Mouse (Mus musculus) kidney, adult 11 months (tissue): ENCODE measurements at regions not wholly inside any gene's neighbourhood (a gene's known extent, or its start where the extent isn't known, plus 50 kb on each side); places are given as distances from the start of the nearest gene placed in this dataset.
A peak's percentile ranks its signal among the peaks of the same experiment; 100 is the strongest.
"Not testable (repeated sequence)": the region's sequence is repeated elsewhere in the genome, so short reads cannot be mapped to it uniquely, and the experiment has no call there.

Experiments
- DNase-seq: peaks from one replicate; pipeline ENCODE4 v3.0.0; 2022

DNA sequence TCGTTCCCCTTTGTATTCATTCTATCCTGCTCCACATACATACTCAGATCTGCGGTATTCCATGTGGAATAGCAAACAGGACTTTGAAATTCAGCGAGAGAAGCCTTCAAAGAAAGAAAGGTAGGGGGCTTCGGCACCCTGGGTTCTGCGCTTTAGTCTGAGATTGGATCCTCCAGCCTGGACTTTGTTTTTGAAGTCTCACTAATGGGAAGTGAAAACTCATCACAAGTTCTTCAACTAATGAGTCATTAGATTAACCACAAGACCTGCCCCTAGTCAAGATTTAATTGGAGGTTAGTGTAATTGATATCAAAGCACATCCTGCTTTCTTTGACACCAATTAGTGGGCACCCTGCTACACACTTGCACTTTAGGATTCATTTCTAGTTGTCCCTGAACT, 492.5 kb upstream of the Zfp960 start:
- DNase-seq: no peak

DNA sequence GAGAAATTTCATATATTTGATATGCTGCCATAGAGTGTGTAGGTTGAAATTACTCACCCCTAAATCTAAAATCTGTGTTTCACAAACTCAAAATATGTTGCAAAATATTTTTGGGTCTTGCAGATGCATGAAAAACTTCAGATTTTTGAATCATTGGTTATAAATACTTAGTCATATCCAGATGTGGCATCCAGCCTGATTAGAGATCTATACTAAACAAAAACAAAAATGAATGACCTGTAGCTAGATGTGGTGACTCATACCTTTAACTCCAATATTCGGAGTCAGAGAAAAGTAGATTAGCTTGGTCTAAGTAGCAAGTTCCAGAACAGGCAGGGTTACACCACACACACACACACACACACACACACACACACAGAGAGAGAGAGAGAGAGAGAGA, 475.1 kb upstream of the Zfp960 start:
- DNase-seq: no peak

- DNase-seq: no peak
Measured at GRCm38 (mm10) chr17:16599671-16600070, 464.2 kb upstream of the Zfp960 start.

DNA sequence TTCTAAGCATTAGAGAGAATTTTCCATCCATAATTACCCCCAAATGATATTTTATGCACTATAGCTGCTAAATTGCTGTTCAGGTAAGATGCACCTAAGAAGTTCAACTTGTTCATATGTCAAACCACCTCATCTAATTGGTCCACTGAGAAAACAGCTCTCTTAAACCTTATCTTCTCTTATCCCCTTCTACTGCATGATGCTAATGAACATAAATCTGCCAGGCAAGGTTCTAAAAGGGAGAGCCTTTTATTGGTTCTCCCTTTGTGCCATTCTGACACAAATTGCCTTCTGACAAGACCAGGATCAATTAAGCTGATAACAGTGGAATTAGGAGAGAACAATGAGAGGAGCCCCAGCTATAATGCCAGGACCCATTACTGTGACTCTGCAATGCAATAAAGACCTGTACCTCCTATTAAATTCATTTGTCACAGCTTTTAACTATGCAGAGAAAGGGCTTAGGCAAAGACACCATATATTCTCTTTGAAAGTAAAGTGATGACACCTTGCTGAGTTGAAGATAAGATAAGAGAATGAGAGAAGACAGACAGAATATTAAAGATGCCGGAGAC, 451.4 kb upstream of the Zfp960 start:
- no peak for DNase-seq

DNA sequence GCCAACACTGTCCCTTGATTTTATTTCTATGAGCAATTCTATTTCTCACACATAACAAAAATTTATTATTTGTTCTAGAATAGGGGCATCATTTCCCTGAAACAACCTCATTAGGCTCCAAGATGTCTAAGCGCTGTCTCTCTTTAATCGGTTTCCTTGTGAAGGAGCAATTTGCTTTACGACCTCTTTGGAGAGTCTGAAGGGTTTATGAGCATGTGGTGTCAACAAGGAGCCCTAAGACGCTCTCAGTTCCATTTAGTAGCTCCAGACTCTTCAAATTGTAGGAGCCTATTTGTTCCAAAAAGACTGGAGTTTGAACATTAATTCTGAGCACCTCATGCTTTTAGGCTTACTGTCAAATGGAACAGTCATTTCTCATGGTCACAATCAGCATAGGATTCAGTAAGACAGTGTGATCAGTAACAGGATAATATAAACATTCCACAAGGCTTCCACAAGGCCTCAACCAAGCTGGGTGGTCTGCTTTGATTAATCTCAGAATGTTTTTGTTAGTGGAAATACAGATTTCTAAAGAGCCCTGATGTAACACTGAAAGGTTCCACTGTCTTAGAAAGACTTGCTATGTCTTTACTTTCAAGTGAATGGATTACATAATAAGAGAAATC, 441.9 kb upstream of the Zfp960 start:
- DNase-seq: no peak

DNA sequence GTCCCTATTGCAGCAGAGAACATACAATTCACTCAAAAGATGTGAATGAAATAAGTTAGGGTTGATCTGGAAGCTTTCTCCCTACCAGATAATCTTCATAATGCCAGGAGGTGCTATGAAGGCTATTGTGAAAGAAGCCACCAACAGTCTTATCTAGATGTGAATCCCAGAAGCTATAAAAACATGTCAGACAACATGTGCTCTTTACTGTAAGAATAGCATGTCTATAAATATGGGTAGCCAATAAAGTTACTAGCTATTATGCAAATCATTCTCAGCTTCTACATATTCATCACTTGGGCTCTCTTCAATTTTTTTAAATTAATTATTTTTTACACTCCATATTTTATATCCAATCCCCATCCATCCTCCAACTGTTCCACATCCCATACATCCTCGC, 434.1 kb upstream of the Zfp960 start:
- no peak for DNase-seq

- no peak for DNase-seq
Measured at GRCm38 (mm10) chr17:16633426-16633825, 430.5 kb upstream of the Zfp960 start.

GRCm38 (mm10) chr17:16637463-16637862, 426.4 kb upstream of the Zfp960 start:
- no peak for DNase-seq

DNA sequence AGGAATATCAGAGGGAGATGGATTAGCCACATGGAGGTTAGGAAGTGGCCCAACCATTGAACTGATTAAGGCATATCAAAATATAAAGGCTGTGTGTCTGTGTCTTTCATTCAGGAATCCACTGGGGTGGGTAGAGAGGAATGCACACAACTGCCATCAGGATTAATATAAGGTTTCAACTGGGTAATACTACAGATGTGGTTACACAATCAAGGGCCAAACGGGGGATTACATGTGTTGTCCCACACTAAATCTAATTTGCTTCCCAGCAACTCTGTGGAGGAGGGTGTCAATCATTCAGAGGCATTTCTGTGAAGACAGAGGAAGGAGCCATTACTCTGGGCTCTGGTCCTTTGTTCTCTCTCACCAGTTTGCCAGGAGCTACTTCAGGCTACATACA, 416.0 kb upstream of the Zfp960 start:
- DNase-seq: no peak

DNA sequence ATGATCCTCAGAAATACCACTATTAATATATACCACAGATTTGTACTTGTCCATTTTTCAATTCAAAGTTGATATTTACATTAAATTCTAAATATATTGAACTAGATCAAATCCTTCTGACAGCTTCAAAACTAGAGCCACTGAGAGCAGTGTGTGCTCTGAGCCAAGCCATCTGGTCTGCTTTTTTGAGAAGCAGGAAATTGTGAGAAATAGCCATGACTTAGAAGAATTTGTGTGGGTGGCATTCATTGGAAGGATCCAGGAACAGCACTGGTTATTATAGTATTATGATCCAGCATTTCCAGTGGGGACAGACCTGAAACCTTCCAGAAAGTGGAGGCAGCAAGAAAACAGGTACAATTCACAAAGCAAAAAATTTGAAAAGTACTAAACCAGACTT, 398.7 kb upstream of the Zfp960 start:
- no peak for DNase-seq

GRCm38 (mm10) chr17:16667606-16668005, 396.3 kb upstream of the Zfp960 start:
- no peak for DNase-seq

- no peak for DNase-seq
Measured at GRCm38 (mm10) chr17:16704199-16704598, 359.7 kb upstream of the Zfp960 start.

DNA sequence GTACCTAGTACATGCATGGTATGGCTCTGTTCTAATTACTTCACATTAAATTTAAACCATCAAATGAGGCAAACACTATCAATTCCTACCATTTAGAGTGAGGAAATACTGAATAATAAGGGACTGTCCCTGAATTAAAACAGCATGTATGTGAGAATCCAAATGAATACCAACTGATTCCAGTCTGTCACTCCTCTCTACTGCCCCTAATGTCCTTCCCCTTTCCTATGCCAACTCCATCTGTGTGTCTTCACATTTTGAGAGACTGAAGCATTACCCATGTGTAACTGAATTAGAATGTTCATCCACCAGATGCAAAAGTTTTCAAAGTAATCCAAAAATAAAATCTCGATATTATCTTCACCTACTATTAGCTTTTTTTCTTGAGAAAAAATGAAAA, 358.0 kb upstream of the Zfp960 start:
- DNase-seq: no peak

DNA sequence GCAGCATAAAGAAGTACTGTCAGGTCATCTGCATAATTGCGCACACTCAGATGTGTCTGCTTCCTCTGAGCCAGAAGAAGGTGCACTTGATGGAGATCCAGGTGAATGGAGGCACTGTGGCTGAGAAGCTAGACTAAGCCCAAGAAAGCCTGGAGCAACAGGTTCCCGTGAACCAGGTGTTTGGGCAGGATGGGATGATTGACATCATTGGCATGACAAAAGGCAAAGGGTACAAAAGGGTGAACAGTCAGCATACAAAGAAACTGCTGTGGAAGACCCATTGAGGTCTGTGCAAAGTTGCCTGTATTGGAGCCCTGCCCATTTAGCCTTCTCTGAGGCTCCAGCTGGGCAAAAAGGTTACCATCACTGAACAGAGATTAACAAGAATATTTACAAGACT, 337.0 kb upstream of the Zfp960 start:
- no peak for DNase-seq

DNA sequence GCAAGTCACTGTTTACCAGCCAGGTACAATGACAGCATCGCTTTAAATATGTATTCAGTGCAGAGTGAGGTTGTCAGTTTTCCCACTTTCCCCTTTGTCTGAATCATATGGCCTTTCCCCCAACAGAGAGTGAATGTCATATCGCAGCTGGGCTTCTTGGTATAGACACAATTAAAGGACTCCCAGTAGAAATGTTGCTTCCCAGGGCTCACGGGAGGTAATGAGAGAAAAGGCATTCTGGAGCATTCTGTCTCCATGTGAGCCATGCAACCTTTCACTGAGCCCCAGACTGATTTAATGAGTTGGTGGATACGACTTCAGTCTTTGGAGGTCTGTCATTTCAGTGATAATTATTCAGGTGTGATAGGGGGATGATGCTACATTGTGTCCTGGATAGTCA, 310.8 kb upstream of the Zfp960 start:
- DNase-seq: no peak

DNA sequence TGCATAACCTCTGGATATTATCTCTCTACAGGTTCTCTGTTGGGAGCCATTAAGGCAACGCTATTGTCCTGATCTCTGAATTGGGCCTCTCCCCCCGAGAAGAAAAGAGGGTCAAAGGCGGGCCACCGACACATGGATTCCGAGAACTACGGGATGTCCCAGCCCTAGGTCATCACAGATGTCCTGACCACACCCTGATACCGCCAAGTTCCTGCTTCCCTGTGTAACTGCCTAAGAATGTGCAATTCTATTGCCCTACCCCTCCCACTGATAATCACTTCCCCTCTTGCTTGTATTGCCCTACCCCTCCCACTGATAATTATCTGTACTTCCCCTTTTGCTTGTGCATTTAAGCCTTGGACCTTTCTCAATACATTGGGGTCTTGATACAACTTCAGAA, 293.3 kb upstream of the Zfp960 start:
- DNase-seq: not testable (repeated sequence)

DNA sequence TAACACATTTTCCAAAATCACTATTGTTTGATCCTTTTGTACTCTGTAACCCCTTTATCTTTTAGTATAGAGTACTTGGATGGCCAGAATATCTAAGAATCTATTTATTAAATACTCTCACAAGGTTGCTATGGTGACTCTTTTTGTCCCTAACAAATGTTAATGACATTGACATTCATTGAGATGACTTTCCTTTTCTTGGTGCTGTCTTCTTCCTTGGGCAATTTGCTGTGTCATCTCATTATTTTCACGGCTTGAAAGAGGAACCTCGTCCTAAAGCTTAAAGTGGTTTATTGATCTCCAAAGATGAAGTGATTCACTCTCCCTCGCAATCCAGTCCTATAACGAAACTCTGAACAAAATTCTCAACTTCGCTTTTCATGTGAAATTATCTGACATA, 265.6 kb upstream of the Zfp960 start:
- DNase-seq: no peak

- no peak for DNase-seq
Measured at GRCm38 (mm10) chr17:16804986-16805385, 258.9 kb upstream of the Zfp960 start.

- DNase-seq: no peak
Measured at GRCm38 (mm10) chr17:16818421-16818820, 245.5 kb upstream of the Zfp960 start.

- no peak for DNase-seq
Measured at GRCm38 (mm10) chr17:16821716-16822115, 242.2 kb upstream of the Zfp960 start.

GRCm38 (mm10) chr17:16839152-16839551, 224.8 kb upstream of the Zfp960 start:
- DNase-seq: no peak

DNA sequence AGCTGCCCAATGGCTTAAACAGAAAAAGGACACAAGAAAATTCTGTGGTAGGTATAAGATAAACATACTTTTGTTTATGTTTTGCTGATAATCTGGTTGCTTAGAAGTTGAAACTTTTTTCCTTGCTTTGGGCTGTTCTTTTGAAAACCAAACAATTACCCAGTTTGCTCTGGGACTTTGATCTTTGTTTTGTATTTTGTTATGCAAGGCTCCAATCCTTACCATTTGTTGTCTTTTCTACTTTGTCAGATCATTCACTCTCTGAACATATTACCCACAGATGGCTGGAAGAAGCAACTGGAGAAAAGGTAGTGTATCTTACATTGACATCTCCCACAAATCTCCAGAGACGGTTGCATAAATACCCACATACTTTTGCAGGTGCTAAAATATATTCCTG, 203.1 kb upstream of the Zfp960 start:
- no peak for DNase-seq

DNA sequence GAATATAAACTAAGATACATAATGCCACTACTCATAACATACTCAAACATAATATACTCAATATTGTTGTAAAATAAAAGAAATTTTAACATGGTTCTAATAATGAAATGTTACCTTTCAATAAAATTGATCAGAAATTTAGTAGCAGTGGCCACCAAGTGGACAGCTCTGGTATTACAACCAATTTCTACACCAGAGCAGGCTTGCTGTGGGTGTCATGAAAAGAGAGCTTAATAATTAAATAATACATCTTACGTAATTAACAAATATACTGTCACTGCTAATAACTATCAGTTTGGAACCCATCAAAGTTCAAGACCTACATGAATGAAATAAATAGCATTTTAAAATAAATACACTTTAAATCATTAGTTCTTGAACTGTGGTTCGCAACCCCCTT, 163.1 kb upstream of the Zfp960 start:
- DNase-seq: peak; percentile 2

DNA sequence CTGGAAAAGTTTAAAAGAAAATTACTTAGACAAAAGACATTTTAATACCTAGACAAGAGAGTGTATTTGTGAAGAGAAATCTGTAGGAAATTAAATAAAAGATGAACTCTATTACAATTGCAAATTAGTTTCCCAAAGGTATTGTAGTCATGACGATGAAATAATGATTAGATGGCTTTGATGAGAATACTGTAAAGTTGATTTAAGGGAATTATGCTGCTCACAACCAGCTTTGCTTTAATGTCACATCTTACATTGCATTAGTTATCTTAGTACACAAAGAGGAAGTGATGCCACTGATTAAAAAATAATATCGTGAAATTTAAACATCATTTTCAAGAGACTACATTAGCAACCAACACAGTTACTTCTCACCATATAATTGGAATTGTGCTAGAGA, 145.7 kb upstream of the Zfp960 start:
- no peak for DNase-seq

GRCm38 (mm10) chr17:16926200-16926599, 137.7 kb upstream of the Zfp960 start:
- DNase-seq: no peak
